Mouse (Mus musculus) heart, adult 9 months (tissue): ENCODE results near the gene Olfr692.
"Not testable (repeated sequence)": the region's sequence is repeated elsewhere in the genome, so short reads cannot be mapped to it uniquely, and the experiment has no call there.

ENCODE experiments used
- DNase-seq, 2 experiments: peaks; one replicate each; pipeline ENCODE4 v3.0.0; 2022; ENCODE audit warnings: low spot score in 2 of 2

The Olfr692 gene

DNA sequence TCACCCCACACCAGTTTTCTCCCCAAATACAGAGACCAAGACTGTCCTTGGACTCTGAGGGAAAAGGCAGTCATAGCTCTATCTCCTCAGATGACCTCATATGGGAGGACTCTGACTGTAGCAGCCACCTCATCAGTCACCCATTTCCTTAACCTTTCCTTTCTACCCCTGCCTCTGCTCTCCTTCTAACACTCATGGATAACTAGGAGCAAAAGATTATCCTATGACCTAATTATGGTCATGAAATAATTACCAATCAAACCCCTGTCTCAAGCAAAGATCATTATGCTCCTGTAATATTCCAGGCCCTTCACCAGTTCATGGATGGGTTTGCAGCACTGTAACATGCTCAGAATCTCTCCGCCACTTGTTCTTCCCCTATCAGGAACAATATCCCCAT, at the start of gene Olfr692:
Olfr692 (plus strand) TSS at position 301 of the 400 bp plus-strand sequence.
- no peak for DNase-seq

GRCm38 (mm10) chr7:105325302-105325701, 42.7 kb upstream of the Olfr692 start:
- no peak for DNase-seq

GRCm38 (mm10) chr7:105334004-105334403, 34.0 kb upstream of the Olfr692 start, which contains the start of gene Olfr690:
Gene Olfr690 (minus strand): TSS chr7:105334104.
- no peak for DNase-seq

GRCm38 (mm10) chr7:105342170-105342569, 25.9 kb upstream of the Olfr692 start, which contains the start of gene Olfr691:
Gene Olfr691 (minus strand): TSS chr7:105342270.
- no peak for DNase-seq

DNA sequence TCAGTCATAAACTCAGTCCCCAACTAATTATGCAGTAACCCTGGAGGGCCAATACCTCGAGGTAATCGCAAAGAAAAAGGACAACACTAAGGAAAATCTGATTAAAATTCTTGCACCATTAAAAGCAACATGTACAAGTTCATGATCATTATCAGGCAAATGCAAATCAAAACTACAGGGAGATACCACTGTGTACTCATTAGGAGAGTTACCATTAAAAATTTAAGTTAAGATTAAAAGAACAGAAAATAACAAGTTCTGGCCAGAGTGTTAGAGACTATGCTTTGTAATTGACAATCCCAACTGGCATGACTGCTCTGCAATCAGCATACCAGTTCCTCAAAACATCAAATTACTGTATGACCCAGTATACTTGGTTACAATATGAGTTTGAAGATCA, 25.3 kb upstream of the Olfr692 start:
- DNase-seq, result no peak

DNA sequence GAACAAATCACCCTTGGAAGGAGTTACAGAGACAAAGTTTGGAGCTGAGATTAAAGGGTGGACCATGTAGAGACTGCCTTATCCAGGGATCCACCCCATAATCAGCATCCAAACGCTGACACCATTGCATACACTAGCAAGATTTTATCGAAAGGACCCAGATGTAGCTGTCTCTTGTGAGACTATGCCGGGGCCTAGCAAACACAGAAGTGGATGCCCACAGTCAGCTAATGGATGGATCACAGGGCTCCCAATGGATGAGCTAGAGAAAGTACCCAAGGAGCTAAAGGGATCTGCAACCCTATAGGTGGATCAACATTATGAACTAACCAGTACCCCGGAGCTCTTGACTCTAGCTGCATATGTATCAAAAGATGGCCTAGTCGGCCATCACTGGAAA, 12.0 kb upstream of the Olfr692 start:
- not testable (repeated sequence) for DNase-seq

- DNase-seq, result not testable (repeated sequence)
These were observed 11.5 kb upstream of the Olfr692 start for GRCm38 (mm10) chr7:105356487-105356886.

GRCm38 (mm10) chr7:105361713-105362112, 6.3 kb upstream of the Olfr692 start:
- no peak for DNase-seq

- no peak for DNase-seq
These were observed 762 bp upstream of the Olfr692 start for GRCm38 (mm10) chr7:105367268-105367667.

DNA sequence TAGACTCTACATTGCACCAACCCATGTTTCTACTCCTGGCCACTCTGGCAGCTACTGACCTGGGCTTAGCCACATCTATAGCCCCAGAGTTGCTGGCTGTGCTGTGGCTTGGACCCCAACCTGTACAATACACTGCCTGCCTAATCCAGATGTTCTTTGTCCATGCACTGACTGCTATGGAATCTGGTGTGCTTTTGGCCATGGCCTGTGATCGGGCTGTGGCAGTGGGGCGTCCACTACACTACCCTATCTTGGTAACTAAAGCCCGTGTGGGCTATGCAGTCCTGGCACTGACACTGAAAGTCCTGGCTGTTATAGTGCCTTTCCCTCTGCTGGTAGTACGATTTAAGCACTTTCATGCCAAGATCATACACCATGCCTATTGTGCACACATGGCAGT, 491 bp downstream of the Olfr692 start:
- DNase-seq, result no peak

DNA sequence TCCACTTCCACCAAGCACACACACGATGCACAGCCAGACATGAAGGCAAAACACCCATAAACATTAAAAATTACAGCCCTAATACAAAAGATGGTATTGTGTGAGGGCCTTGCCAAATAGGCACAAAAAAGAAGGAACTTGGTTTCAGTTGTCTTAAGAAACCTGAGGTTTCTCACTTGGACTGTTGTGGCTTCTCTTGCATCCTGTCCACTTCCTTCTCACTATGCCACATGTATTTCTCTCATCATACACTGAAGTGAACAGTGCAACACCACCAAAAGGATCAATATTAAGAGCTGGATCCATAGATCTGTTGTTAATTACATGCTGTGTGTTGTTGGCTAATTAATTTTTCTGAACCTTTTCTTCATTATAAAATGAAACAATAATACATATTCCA, 4.9 kb downstream of the Olfr692 start:
- no peak for DNase-seq

DNA sequence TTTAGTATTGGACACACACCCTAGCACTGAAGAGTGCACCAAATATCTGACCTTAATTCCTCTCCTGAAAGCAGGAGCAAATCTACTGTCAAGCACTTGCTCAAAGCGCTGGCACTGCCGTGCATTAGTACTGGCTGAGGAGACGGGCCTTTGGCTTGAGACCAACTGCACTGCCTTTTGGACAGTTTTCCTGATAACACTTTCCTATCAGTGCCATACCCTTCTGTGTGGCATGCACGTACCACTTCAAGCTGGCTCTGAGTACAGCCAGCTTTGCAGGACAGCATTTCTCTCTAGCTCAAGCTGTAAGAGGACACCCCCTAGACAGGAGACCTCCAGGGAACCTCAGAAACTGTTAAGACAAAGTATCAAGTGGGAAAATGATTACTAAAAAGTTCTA, 5.5 kb downstream of the Olfr692 start:
- peak; percentile 20 to 60 for DNase-seq

DNA sequence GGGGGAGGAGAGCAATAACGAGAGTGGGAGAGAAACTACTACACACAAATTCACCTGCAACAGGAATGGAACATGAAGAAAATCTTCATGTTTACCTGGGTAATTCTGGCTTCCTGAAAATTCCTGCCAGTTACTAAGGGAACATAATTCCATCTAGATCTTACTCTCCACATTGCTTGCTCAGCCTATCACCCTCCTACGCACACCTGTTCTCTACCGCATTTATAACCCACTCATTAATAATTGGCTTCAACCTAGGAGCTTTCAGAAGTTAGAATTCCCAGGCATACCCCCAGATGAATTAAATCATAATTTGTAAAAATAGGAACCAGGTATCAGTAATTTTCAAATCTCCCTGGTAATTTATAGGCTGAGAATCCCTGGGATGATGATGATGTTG, 5.9 kb downstream of the Olfr692 start:
- no peak for DNase-seq

DNA sequence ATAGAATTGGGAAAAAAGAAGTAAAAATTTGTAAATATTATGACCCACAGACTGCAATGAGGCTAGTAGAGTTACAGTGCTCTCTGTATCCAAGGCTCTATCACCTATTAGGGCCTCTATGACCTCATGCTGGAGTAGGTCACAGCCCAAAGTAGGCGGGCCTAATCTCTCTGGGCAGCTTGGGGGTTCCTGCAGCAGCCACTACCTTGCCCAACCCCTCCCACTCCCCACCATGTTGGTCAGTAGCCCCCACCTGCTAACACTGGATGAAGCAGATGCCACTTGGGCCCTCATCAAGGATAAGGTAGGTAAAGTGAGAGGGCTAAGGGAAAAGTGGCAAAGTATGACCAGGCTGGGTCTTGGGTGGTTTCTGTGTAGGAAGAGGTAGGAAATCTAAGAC, 6.8 kb downstream of the Olfr692 start, which contains the start of gene Gm5901:
Gm5901 (plus strand) TSS at position 173 of the 400 bp plus-strand sequence.
- no peak for DNase-seq

DNA sequence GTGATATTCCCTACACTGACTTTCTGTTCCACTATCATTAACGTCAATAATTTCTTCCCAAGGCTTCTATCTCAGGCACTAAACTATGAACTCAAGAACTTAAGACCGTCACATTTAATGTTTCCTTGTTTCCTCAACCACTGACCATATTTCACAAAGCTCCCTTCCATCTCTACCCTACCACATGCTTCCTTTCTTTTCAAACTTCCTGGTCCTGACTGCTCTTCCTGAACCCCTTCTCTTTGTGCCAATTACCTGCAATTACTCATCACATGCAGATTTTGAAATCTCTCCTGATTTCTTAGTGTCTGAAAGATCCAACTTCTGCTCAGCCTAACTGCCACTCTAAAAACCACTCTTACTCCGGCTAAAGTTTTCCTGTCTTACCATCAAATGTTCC, 12.3 kb downstream of the Olfr692 start:
- DNase-seq, result no peak

DNA sequence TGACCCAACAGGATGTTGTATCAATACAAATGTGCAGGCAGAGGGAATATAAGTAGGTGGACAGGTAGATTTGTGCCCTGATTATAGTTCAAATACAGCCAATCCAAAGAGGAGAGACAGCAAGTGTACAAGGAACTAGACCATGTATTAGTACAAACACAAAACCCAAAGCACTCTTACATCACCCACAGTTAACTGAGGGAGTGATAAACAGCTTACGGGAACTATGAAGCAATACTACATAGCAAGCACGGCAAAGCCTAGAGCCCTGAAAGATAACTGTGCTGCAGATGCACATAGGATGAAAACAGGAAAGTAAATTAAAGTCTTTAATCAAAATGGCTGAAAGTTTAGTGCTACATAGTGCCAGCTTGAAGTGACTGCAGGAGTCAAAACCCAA, 19.7 kb downstream of the Olfr692 start:
- DNase-seq, result no peak

- no peak for DNase-seq
These were observed 22.2 kb downstream of the Olfr692 start for GRCm38 (mm10) chr7:105390236-105390635.

DNA sequence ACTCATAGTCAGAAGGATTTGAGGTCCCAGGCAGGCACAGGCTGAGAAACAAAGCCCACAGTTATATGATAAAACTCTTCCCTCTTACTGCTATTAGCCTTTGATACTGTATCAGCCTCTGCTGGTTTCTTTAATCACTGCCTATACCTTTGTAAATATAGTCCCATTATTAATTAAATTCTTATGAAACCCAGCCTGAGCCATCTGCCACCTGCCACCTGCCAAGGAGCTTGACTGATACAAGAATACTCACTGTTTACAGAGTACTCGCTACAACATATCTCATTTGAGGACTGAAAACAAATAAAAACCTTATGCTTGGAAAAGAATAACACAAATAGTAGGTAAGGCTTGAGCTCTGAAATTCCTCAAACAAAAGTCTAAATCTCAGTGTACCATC, 26.6 kb downstream of the Olfr692 start:
- DNase-seq, result no peak

GRCm38 (mm10) chr7:105395131-105395820, 27.2 kb downstream of the Olfr692 start:
- DNase-seq, result no peak

DNA sequence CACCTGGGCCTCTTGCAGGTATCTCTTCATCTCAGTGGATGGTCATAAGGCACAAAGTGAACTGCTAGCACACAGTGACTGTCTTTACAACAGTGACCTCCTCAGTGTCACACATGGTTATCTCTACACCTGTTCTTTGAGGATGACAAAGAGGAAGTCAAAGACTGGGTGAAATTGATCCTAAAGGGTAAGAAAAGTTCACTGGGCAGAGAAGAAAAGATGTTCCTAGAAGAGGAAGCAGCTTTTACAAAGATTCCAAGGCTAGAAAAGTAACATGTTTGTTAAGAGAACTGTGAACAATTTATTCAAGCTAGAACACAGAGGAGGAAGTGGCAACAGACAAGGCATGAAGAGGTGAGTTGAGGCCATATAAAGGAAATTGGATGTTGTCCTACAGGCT, 28.1 kb downstream of the Olfr692 start:
- no peak for DNase-seq

DNA sequence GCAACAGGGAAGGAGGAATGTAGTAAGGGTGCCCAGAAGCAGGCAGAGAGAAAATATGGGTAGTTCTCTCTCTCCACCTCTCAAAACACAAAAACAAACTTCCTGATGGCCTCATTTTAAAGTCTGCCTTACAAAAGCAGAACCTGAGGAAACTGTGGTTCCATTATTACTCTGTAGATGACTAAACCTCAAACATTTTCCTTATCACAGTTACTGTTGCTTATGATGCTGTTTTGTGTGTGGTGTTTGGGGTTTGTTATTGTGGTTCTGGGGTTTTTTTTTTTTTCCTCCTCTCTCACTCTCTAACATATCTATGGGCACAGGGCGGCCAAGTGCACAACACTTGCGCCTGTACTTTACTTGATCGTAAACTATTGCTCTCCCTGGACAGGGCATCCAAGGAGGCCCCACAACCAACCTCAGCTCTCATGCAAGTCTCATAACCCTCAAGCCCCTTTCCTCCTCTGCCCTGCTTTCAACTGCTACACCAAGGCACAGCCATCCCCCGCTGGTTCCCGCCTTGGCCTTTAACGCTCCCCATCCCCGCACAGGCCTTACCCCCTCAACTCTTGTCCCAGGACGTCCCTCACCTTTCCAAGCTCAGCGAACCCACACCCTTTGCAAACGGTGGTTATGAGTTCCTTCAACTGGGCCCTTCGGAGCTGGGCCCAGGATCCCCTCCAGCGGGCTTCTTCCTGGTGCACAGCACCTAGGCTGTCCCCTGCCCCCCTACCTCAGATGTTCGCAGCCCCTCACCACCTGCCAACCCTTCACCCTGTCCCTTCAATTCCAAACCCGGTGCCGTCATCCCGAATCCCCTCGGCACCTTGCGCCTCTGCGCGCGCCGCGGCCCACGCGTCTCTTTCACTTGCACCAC, 31.3 kb downstream of the Olfr692 start:
- no peak for DNase-seq

DNA sequence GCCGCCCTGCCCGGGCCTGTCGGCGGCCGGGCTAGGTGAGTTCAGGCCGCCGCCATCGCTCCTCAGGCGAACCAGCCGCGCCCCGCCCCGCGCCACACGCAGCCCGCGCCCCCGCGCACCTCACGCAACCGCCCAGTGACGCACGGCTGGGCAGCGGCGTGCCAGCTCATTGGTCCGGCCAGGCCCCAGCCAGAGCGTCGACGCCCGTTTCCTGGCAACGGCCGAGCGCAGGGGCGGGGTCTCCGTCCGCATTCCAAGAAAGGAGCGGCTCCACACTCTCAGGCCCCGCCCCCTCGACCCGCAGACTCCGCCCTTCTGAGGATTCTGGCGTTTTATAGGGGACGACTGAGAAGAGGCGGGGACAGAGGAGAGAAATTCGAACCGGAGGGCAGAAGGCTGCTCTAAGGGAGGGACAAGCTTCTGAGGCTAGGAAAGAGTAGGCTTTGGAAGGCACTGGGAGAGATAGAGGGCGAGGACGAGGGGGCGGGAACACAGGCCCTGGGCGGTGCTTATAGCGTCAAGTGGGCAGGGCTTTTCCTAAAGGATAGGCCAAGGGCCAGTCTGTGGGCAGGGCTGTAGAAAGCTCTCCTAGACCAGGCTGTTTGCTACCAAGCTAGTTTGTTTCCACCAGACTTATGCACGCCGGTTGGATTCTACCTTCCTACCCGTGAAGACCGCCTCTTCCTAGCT, 32.0 kb downstream of the Olfr692 start, which contains the start of gene Fam160a2:
Fam160a2 (minus strand) TSS at position 120 of the 690 bp plus-strand sequence.
- DNase-seq, result peak; percentile 99 to 100
